Comparison of ENCODE assay signal across 26 mouse cellular contexts in genomic region chr14:40041879-40042278, GRCm38 (mm10).
"Had no signal": no experiment of that assay in that cellular context is flagged by ENCODE, and none has a peak within 500 bp of the region (broad histone marks: within the 10 kb centered on the region; RNA-seq: fewer than 3 reads in every experiment).

No protein-coding gene starts in this region.

- H3K36me3 ChIP-seq: heart, embryonic 13.5 days; heart, embryonic 15.5 days; hindbrain, embryonic 15.5 days; kidney, embryonic 15.5 days; limb, embryonic 13.5 days; limb, embryonic 15.5 days; liver, embryonic 12.5 days had no signal

- H3K4me3 ChIP-seq: gastrocnemius, adult 2 months; heart, adult 2 months; heart, embryonic 13.5 days; heart, embryonic 15.5 days; hindbrain, embryonic 15.5 days; kidney, embryonic 15.5 days; limb, embryonic 13.5 days; limb, embryonic 15.5 days; liver, embryonic 12.5 days had no signal

- H3K9ac ChIP-seq: heart, embryonic 13.5 days; heart, embryonic 15.5 days; hindbrain, embryonic 15.5 days; kidney, embryonic 15.5 days; limb, embryonic 13.5 days; limb, embryonic 15.5 days; liver, embryonic 12.5 days had no signal

- H3K4me2 ChIP-seq: heart, embryonic 11.5 days; heart, embryonic 13.5 days; heart, embryonic 15.5 days; hindbrain, embryonic 15.5 days; kidney, embryonic 15.5 days; limb, embryonic 13.5 days; limb, embryonic 15.5 days; liver, embryonic 12.5 days had no signal

- H3K27ac ChIP-seq: gastrocnemius, adult 2 months; heart, adult 2 months; heart, embryonic 13.5 days; heart, embryonic 15.5 days; hindbrain, embryonic 15.5 days; kidney, embryonic 15.5 days; kidney, postnatal 0 days; limb, embryonic 13.5 days; limb, embryonic 15.5 days; liver, embryonic 12.5 days had no signal

- H3K9me3 ChIP-seq: heart, embryonic 13.5 days; heart, embryonic 15.5 days; hindbrain, embryonic 15.5 days; kidney, embryonic 15.5 days; limb, embryonic 13.5 days; limb, embryonic 15.5 days; liver, embryonic 12.5 days had no signal

- DNase-seq: gastrocnemius, adult 2 months; gastrocnemius, postnatal 14 days; gastrocnemius, postnatal 36 days; heart, adult 11 months; heart, adult 2 months; heart, postnatal 14 days; heart, postnatal 36 days; kidney, adult 11 months; kidney, adult 2 months; kidney, adult 9 months; kidney, postnatal 14 days; kidney, postnatal 36 days; layer of hippocampus, adult 9-11 months; layer of hippocampus, postnatal 36 days; left cerebral cortex, postnatal 4 days had no signal

- ATAC-seq: forebrain, embryonic 16.5 days; intestine, embryonic 16.5 days; liver, embryonic 12.5 days had no signal

- H3K4me1 ChIP-seq: heart, embryonic 13.5 days; heart, embryonic 15.5 days; hindbrain, embryonic 15.5 days; kidney, embryonic 15.5 days; limb, embryonic 13.5 days; limb, embryonic 15.5 days; liver, embryonic 12.5 days had no signal

- H3K27me3 ChIP-seq: heart, embryonic 13.5 days; heart, embryonic 15.5 days; hindbrain, embryonic 15.5 days; kidney, embryonic 15.5 days; limb, embryonic 13.5 days; limb, embryonic 15.5 days; liver, embryonic 12.5 days had no signal
